Mouse (Mus musculus) CH12F3 (cell line): ENCODE results near the gene Pip4k2c.

Source experiments
- in situ Hi-C: fragments of 300-500 bp; cut with MboI; formaldehyde crosslinking; loops from 2 replicates; pipeline ENCODE4 v1.14.3; 2020; ENCODE audit warnings: low sequenced_read_pairs

Gene Pip4k2c

DNA sequence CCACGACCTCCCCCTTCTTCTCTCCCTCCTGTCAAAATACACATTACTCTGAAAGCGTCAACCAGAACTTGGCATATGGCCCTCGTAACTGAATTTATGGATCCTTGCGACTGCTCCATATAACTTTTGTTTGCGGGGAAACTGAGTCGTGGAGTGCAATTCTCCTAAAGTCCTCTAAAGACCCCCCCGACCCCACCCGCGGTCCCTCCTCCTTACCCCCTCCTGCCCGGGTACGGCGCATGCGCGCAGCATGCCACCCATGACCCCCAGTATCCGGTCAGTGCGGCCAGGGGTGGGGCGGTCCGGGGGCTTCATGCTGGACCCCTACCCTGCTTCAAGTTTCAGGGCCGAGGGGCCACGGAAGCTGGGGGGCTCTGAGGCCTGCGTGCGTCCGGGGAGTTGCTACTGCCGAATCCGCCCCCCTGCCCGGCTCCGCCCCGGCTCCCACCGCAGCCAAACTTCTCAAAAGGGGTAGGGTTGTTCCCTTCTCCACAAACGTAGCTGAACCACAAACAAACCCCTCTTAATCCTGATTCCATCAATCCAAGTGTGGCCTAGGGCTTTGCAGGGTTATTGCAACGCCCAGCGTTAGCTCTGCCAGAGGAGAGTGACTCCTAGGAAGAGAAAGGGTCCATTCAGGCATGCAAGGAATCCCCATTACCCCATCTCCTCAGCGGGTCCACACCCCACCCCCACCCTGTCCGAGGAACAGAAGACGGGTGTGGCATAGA, 21.6 kb downstream of the Pip4k2c start, which contains the start of gene Arhgef25:
Arhgef25 (minus strand) TSS at position 433 of the 731 bp plus-strand sequence.
- in situ Hi-C loops, result no loop called here

DNA sequence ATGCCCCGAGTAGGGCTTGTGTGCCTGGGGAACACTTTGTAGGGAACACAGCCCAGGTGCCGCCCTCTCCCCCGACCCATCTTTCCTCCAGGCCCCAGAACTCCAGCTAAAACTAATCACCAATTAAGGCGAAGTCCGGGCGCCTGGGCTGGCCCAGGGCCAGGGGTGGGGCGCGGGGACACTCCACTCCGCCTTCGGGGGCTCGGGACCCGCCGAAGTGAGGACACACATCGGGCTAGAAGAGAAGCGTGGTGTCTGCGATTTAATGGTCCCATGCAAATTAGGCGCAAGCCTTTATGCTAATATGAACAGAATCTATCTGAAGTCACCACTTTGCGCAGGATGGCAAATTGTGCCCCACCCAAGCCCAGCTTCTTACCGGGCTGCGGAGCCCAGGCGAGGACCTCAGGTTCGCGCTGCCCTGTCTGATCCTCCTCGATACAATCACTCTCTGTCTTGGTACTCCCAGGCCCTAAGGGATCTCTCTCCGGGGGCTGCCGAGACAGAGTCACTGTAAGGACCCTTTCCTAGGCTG, 22.2 kb downstream of the Pip4k2c start:
- in situ Hi-C loops, result no loop called here

DNA sequence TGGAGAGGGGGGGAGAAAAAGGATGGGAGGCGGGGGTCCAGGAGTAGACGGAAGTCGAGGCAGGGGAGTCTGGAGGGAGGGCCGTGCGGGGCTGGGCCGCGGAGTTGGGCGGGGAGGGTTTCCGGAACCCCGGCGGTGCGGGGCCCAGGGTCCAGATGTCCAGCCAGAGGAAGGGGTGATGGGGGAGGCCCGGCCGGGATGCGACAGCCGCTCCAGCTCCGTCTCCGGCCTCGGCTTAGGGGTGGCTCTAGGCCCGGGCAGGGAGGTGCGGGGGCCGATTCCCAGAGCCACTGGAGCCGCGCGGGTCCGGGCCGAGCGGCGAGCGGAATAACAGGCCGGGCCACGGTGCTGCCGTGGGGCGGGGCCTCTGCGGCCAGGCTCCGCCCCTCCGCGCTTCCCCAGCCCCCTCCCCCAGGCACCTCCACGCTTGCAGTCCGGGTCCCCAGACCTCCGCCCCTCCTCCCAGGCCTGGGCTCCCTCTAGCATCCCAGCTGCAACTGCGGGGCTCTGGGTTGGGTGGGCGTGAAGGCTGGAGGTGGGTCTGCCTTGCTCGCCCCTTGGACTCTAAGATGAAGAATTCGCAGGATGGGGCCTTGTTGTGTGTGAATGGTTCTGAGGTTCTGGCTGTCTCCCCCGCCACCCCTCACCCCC, 22.8 kb downstream of the Pip4k2c start:
- in situ Hi-C loops, result no loop called here

- in situ Hi-C loops, result no loop called here
Measured at GRCm38 (mm10) chr10:127188079-127188453, 23.3 kb downstream of the Pip4k2c start.

GRCm38 (mm10) chr10:127187371-127188078, 23.9 kb downstream of the Pip4k2c start:
- in situ Hi-C loops, result no loop called here

- in situ Hi-C loops, result no loop called here
Measured at GRCm38 (mm10) chr10:127186451-127186850, 24.9 kb downstream of the Pip4k2c start.

- in situ Hi-C loops, result no loop called here
Measured at GRCm38 (mm10) chr10:127185506-127185905, 25.9 kb downstream of the Pip4k2c start.

DNA sequence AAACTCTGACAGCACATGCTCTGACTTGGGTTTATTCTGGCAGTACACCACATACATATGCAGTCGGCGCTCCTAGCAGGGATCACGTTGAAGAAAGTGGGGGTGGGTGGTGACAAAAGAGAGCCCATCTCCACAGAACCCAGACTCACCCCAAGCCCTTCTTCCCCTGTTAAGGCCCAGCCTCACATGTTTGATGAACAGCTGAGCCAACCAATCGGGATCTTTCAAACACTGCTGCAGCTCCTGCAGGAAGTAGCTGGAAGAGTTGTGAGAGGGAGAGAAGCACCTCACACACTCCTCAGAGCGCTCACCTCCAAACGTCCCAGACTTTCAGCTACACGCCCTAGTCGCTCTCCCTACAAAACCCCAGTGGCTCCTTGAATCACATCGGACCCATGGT, 26.3 kb downstream of the Pip4k2c start:
- in situ Hi-C loops, result no loop called here

GRCm38 (mm10) chr10:127183759-127184158, 27.6 kb downstream of the Pip4k2c start:
- in situ Hi-C loops, result no loop called here

DNA sequence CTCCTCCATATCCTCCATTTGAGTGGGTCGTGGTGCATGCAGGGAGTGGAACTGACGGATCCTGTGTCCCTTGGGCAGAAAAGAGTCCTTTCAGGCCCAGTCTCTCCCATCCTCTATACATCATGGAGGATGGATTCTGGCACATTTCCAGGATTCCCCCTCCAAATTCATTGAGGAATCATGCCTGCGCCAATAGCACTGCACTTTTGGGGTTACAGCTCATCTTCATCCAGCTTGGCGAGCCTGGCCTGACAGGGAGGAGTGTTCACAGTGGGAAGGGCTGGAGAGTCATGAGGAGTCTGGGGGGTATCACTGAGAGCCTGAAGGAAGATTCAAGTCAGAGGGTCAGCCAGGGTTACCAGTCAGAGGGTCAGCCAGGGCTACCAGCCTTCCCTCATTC, 28.8 kb downstream of the Pip4k2c start:
- in situ Hi-C loops, result no loop called here

DNA sequence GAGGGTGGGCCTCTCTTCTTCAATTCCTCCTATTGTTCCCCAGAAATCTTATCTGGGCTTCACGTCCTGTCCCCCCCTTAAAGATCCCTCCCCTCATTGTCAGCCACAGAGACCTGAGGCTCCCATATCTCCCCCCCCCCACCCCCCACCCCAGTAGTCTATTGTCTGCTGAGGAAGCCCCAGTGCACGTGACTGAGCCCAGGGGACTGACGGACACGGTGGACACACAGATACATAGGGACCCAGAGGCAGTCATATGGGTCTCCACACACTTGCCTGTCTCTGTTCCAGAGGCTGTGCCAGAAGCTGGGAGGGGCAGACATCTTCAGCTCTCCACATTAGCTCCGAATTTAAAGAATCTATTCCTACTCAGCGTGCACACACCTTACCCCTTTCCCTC, 29.8 kb downstream of the Pip4k2c start:
- in situ Hi-C loops, result no loop called here

- in situ Hi-C loops, result no loop called here
Measured at GRCm38 (mm10) chr10:127180695-127181047, 30.7 kb downstream of the Pip4k2c start.

GRCm38 (mm10) chr10:127179871-127180694, 31.3 kb downstream of the Pip4k2c start, which contains the start of gene Slc26a10:
Gene Slc26a10 (minus strand): TSS chr10:127180645.
- in situ Hi-C loops, result no loop called here

GRCm38 (mm10) chr10:127178286-127179027, 32.9 kb downstream of the Pip4k2c start:
- in situ Hi-C loops, result no loop called here

DNA sequence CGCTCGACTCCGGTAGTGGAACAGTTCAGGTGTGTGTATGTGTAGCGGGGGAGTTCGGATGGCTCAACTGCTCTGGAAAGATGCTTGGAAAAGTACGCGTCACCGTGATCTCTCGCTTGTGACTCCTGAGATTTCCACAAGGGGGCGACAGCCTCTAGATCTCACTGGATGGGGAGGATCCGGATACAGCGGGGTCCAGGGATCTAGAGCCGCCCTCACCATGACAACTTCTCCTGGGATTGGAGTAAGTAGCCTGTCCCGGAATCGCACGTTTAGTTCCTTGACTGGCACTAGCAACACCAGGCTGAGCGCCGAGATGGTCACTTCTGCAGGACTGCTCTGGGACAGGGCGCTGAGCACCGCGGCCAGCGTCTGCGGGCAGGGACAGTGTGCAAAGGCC, 33.7 kb downstream of the Pip4k2c start:
- in situ Hi-C loops, result no loop called here

- in situ Hi-C loops, result no loop called here
Measured at GRCm38 (mm10) chr10:127177235-127177634, 34.1 kb downstream of the Pip4k2c start.

- in situ Hi-C loops, result no loop called here
Measured at GRCm38 (mm10) chr10:127176756-127177155, 34.6 kb downstream of the Pip4k2c start.

DNA sequence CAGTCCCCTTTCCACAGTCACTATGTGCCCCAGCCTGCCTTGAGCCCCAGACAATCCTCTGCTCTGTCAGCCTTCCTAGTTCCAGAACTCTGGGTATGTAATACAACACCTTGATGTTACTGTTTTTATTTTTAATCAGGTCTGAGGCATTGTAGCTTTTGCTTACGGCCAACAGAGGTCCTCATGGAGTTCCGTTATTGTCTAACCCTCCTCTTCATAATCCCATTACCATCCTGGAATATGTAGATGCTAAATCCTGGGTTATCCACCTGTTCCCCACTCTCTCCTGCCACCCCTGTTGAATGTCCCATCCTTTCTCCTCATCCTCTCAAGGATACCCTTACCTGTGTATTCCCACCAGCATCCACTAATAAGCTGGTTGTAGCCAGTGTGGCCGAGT, 35.2 kb downstream of the Pip4k2c start:
- in situ Hi-C loops, result no loop called here

DNA sequence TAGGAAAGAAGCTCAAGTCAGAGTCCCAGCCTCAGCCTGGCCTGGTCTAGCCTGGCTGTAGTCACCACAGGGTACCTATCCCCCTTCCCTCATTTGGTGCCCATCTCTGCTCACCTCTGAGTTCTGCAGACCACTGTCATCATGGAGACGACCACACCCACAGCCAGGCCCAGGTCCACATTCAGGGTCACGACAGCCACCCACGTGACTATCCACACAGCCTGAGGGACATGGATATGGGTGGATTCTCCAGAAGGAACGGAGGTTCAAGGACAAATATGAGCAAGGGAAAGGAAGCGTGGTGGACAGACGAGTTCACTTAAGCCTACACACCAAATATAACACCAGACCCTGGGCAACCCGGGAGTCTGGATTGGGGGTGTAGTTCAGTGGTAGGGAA, 37.2 kb downstream of the Pip4k2c start:
- in situ Hi-C loops, result no loop called here
